Mouse (Mus musculus) hindbrain, embryonic 11.5 days (tissue): ENCODE measurements around the gene Krt13. TPM values are rescaled to one million over a fixed set of nuclear protein-coding genes. Genes with fewer than 3 reads are reported as not detected.

Source experiments
- ATAC-seq: fragments of 200-750 bp; cut with Nextera tagmentation; 2 replicates; pipeline ENCODE4 v1.8.0; 2017; ENCODE audit warnings: mild to moderate bottlenecking, moderate TSS enrichment, moderate library complexity; ENCODE audit not compliant: low FRiP score
- DNase-seq: peaks from one replicate; pipeline ENCODE4 v3.0.0-alpha.2; 2015; ENCODE audit warnings: low spot score
- H3K27ac ChIP-seq: fragments of 300-500 bp; sonication (generic); 2 replicates; pipeline ENCODE4 v1.5.1; 2014; ENCODE audit warnings: mild to moderate bottlenecking, low read depth, low read length
- H3K27me3 ChIP-seq: fragments of 300-500 bp; sonication (generic); 2 replicates; pipeline ENCODE4 v1.6.1; 2014; ENCODE audit warnings: mild to moderate bottlenecking, low read length, moderate library complexity, mixed read lengths; ENCODE audit not compliant: control insufficient read depth, insufficient read depth
- H3K36me3 ChIP-seq: fragments of 300-500 bp; sonication (generic); 2 replicates; pipeline ENCODE4 v1.6.1; 2014; ENCODE audit warnings: mild to moderate bottlenecking, low read length, moderate library complexity, mixed read lengths; ENCODE audit not compliant: control insufficient read depth, insufficient read depth
- H3K4me1 ChIP-seq: fragments of 300-500 bp; sonication (generic); replicated peaks from 2 replicates; pipeline ENCODE4 v1.6.1; 2014; ENCODE audit warnings: low read length, mixed read lengths; ENCODE audit not compliant: control insufficient read depth, insufficient read depth
- H3K4me2 ChIP-seq: fragments of 300-500 bp; sonication (generic); replicated peaks from 2 replicates; pipeline ENCODE4 v1.6.1; 2014; ENCODE audit warnings: mild to moderate bottlenecking, low read depth, low read length
- H3K4me3 ChIP-seq: fragments of 300-500 bp; sonication (generic); 2 replicates; pipeline ENCODE4 v1.5.1; 2014; ENCODE audit warnings: low read depth, low read length
- H3K9ac ChIP-seq: fragments of 300-500 bp; sonication (generic); 2 replicates; pipeline ENCODE4 v1.6.1; 2014; ENCODE audit warnings: low read depth, low read length
- H3K9me3 ChIP-seq: fragments of 300-500 bp; sonication (generic); 2 replicates; pipeline ENCODE4 v1.6.1; 2016; ENCODE audit warnings: low read length; ENCODE audit not compliant: control insufficient read depth
- WGBS: fragments of 180-500 bp; shearing (Covaris S2); extraction: QIAGEN DNeasy Blood & Tissue Kit; methylation state at CpG from one replicate; pipeline ENCODE4 v1.1.7; 2014; 5-methylcytosine and 5-hydroxymethylcytosine counted together
- polyA plus RNA-seq: library from polyadenylated mRNA; unstranded; fragments of >200 nt; fragmentation: Nextera tagmentation; extraction: Ambion mirVana; gene quantifications from 2 replicates; pipeline ENCODE4 v1.2.1, GENCODE M21; 2014

The Krt13 gene
- polyA plus RNA-seq, 1 experiment from 2014 or later: not detected

GRCm38 (mm10) chr11:100147566-100148353 lies 26.4 kb upstream of the Krt13 start:
- H3K4me1 ChIP-seq: 0 out of 2 replicates have a peak, but pooled peaks cover 4% of the 10 kb centered on the region
- DNase-seq (no peak), ATAC-seq (no peak)
- no peak overlapping the region for H3K27ac ChIP-seq
- no peak overlapping the region for H3K4me3 ChIP-seq
- 71% methylated on average over 5 of the region's 5 CpGs for WGBS
- H3K9ac ChIP-seq: no peak overlapping the region
- H3K27me3 ChIP-seq: peaks cover 23% of the 10 kb centered on the region
- H3K9me3 ChIP-seq: no peaks in the 10 kb centered on the region
- no peak overlapping the region for H3K4me2 ChIP-seq
- no peaks in the 10 kb centered on the region for H3K36me3 ChIP-seq

DNA sequence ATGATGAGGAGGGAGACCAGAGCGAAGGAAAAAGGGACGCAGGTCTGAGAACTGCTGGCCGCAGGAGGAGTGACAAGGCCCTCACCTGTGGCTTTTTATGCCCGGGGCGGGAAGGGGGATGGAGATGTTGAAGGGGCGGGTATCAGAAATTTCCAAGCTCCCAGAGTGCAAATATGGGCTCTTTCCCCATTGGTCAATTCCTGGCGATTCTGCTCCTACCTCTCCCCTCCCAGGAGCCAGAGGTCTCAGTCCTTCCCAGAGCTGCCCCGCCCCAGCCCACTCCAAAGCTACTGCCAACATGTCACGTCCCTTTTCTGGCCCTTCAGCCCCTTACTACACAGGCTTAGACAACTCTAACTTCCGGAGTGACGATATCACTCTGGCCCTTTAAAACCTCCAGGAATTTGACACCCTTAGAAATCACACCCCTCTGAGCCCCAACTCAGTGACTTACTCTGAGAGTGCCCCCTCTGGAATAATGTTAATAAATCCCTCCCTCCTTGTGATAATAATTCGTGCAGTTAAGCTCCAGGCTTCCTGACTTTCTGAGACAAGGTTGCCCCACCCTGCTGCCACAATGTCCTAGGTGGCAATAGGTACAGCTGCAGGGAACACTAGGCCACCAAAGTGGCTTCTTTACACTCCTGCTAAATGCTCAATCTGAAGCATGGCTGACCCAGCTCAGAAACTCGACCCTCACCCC lies 24.6 kb upstream of the Krt13 start:
- Histone ChIP-seq H3K9ac (0 out of 2 replicates have a peak overlapping the region, but pooled peaks have one; percentile 23), H3K4me3 (peak overlapping the region; percentile 17), H3K4me1 (0 out of 2 replicates have a peak, but pooled peaks cover 4% of the 10 kb centered on the region), H3K36me3 (no peaks in the 10 kb centered on the region), H3K9me3 (no peaks in the 10 kb centered on the region), H3K27ac (no peak overlapping the region), H3K27me3 (peaks cover 23% of the 10 kb centered on the region), H3K4me2 (peak overlapping the region; percentile 42)
- no peak for ATAC-seq
- WGBS: 5% methylated on average over 13 of the region's 13 CpGs
- no peak for DNase-seq

DNA sequence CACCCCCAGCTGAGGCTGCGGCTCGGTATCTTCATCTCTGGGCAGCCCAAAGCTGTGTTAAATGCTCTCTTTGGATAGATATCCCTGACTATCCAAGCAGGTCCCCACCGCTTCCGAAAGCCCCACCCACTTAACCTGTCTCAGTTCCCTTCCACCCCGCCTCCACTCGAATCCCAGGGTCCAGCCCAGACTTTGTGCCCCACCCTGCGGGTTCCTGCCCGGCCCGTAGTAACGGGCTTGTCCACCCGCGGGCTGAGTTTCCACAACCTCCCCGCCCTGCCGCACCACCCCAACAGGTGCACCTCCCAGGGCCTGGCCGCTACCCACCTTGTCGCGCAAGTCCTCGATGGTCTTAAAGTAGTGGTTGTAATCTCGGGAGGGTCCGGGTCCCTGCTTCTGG lies 23.7 kb upstream of the Krt13 start:
- H3K4me1 ChIP-seq: 0 out of 2 replicates have a peak, but pooled peaks cover 4% of the 10 kb centered on the region
- H3K9me3 ChIP-seq: no peaks in the 10 kb centered on the region
- no peak overlapping the region for H3K9ac ChIP-seq
- peaks cover 23% of the 10 kb centered on the region for H3K27me3 ChIP-seq
- no peak for DNase-seq
- H3K36me3 ChIP-seq: no peaks in the 10 kb centered on the region
- no peak for ATAC-seq
- H3K27ac ChIP-seq: no peak overlapping the region
- peak overlapping the region; percentile 17 for H3K4me3 ChIP-seq
- H3K4me2 ChIP-seq: peak overlapping the region; percentile 42
- WGBS: 4% methylated on average over 20 of the region's 20 CpGs

DNA sequence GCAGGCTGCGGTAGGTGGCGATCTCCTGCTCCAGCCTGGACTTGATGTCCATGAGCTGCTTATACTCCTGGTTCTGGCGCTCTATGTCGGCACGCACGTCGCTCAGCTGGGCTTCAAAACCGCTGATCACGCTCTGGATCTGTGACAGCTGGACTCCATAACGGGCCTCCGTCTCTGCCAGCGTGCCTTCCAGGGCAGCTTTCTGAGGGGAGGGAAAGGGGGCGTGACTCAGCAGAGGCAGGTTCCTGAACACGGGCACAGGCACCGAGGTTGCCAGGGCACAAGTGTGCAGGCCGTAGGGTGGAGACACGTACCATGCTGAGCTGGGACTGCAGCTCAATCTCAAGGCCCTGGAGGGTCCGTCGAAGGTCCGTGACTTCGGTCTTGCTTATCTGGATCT lies 19.6 kb upstream of the Krt13 start:
- Histone ChIP-seq H3K27ac (no peak overlapping the region), H3K9ac (no peak overlapping the region), H3K9me3 (no peaks in the 10 kb centered on the region), H3K27me3 (peaks cover 17% of the 10 kb centered on the region), H3K36me3 (no peaks in the 10 kb centered on the region), H3K4me3 (no peak overlapping the region), H3K4me1 (0 out of 2 replicates have a peak, but pooled peaks cover 4% of the 10 kb centered on the region), H3K4me2 (no peak overlapping the region)
- ATAC-seq: no peak
- 81% methylated on average over 21 of the region's 21 CpGs for WGBS
- DNase-seq: no peak

DNA sequence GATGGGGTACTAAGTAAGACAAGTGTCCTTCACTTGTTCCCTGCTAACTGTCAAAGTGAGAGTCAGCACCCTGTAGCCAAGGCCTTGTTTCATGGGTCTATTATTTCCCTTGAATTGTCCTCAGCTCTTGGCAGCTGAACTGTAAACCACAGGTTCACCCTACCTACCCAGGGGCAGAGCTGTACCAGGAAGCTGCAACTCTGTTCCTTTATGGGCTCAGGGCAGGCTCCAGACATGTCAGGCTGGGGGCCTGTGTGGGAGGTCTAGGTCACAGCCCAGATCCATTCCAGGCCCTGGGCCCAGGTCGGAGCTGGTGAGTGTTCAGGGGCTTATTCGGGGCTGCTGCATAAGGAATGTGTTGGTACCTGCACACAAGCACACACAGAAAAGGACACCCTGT lies 18.0 kb upstream of the Krt13 start:
- DNase-seq (no peak), ATAC-seq (no peak)
- Histone ChIP-seq H3K36me3 (no peaks in the 10 kb centered on the region), H3K9ac (no peak overlapping the region), H3K4me1 (no peaks in the 10 kb centered on the region), H3K4me3 (no peak overlapping the region), H3K4me2 (no peak overlapping the region), H3K9me3 (no peaks in the 10 kb centered on the region), H3K27ac (no peak overlapping the region), H3K27me3 (peaks cover 3% of the 10 kb centered on the region)
- 69% methylated on average over 2 of the region's 2 CpGs for WGBS

DNA sequence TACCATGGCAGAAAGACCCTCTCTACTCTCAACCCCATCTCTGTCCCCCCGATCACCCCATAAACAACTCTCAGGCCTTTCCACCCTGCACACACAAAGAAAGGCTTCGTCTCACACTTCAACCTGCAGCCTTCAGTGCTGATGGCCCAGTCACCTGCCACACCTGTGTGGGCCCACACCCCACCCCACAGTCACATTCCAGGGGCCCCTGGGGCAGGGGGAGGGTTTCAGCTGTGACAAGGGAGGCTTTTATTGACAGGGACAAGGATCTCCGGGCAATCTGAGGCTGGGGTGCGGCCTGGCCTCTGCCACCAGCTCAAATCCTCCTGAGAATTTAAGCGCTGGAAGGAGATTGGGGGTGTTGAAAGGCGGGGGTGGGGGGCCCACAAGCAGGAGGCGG lies 17.4 kb upstream of the Krt13 start:
- ATAC-seq (no peak), DNase-seq (no peak)
- Histone ChIP-seq H3K4me2 (no peak overlapping the region), H3K9me3 (no peaks in the 10 kb centered on the region), H3K27ac (no peak overlapping the region), H3K36me3 (no peaks in the 10 kb centered on the region), H3K4me1 (no peaks in the 10 kb centered on the region), H3K9ac (no peak overlapping the region), H3K4me3 (no peak overlapping the region), H3K27me3 (no peaks in the 10 kb centered on the region)
- 56% methylated on average over 7 of the region's 7 CpGs for WGBS

- DNase-seq: peak; percentile 26
- no peak overlapping the region for H3K4me2 ChIP-seq
Measured at GRCm38 (mm10) chr11:100137693-100138092, 16.3 kb upstream of the Krt13 start.

DNA sequence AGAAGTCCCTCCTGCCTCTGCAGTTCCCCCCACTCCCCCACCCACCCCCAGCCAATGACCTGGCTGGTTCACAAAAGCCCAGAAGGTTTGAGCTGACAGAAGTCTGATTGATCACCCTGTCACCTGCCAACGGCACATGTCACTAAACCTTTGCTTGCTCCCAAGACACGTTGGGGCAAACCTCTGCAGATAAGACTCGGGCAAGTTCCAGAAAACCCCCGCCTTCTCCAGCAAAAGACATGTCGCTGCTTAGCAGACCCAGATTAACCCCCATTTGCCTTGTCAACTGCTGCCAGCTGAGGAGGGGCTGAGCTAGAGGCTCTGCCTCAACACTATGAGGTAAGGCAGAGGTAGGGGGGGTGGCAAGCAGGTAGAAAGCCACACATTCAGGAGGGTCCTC lies 15.2 kb upstream of the Krt13 start:
- H3K36me3 ChIP-seq: no peaks in the 10 kb centered on the region
- ATAC-seq (no peak), DNase-seq (no peak)
- no peak overlapping the region for H3K27ac ChIP-seq
- H3K9me3 ChIP-seq: no peaks in the 10 kb centered on the region
- WGBS: 30% methylated on average over 5 of the region's 5 CpGs
- no peaks in the 10 kb centered on the region for H3K27me3 ChIP-seq
- H3K4me1 ChIP-seq: no peaks in the 10 kb centered on the region
- no peak overlapping the region for H3K4me2 ChIP-seq
- no peak overlapping the region for H3K4me3 ChIP-seq
- no peak overlapping the region for H3K9ac ChIP-seq

More at GRCm38 (mm10) chr11:100137693-100138092, 16.3 kb upstream of the Krt13 start:
- ATAC-seq: no peak
- WGBS: 49% methylated on average over 5 of the region's 5 CpGs
- H3K9ac ChIP-seq: no peak overlapping the region
- no peaks in the 10 kb centered on the region for H3K27me3 ChIP-seq
- no peaks in the 10 kb centered on the region for H3K4me1 ChIP-seq
- H3K9me3 ChIP-seq: no peaks in the 10 kb centered on the region
- H3K27ac ChIP-seq: no peak overlapping the region
- no peaks in the 10 kb centered on the region for H3K36me3 ChIP-seq
- H3K4me3 ChIP-seq: no peak overlapping the region
